Mouse (Mus musculus): ENCODE measurements around the gene Vegfb. TPM values are rescaled to one million over a fixed set of nuclear protein-coding genes. Genes with fewer than 3 reads are reported as not detected.
"Not testable (repeated sequence)": the region's sequence is repeated elsewhere in the genome, so short reads cannot be mapped to it uniquely, and the experiment has no call there.

Gene Vegfb
- polyA plus RNA-seq, 1 experiment = 83.0 TPM

DNA sequence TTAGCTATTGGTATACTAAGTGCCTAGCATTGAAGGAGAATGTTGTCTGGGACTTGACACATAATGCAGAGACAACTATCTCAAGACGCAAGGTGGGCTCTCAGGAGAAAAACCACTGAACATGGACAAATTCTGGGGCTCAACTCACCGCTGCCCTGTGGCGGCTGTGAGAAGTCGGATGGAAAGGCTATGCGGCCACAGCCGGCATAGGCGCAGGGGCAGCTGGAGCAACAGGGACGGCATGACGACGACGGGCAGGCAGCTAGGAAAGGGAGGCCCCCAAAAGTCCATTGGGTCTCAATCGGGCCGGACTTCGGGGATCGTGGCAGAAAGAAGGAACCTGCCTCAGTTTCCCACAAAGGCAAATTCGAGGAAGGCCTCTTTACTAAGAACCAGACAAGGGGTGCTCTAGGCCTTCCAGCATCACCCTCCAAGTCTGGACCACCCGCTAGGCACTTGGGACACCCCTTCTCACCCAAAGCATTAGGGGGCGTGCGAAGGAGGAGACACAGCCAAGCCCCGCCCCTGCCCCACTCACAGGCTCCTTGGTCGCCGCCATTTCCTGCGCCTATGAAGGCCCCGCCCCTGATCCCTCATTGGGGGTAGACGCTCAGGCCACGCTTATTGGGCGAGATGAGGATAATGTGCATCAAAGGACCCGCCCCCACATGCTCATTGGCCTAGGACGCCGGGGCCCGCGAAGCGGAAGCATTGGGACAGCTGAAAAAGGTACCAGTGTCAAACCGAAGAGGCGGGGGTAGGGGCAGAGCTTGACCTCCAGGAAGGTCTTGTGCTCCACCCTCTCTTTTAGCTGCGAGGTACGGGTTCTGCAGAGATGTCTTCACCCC, 4.8 kb upstream of the Vegfb start, which contains the start of gene Dnajc4:
Gene Dnajc4 (minus strand): TSS at position 562 of the 848 bp plus-strand sequence.
- peak; percentile 99 for DNase-seq
- peaks cover 7% of the 10 kb centered on the region; the same call in 1 of the 2 replicates for H3K4me1 ChIP-seq (ENCODE audit: control insufficient read depth, insufficient read depth, low read length)
- TF ChIP-seq POLR2A (IDR thresholded peaks at IDR 0.05; ENCODE audit: low read depth, low read length) = peak; percentile 14
- TF ChIP-seq CTCF (conservative IDR thresholded peaks at IDR 0.05; ENCODE audit: insufficient read depth, insufficient read length, low read depth, low read length) = 0 out of 2 replicates have a peak, but pooled peaks have one; percentile 1
- WGBS = under 1% methylated on average over 37 of the region's 37 CpGs
- no peaks in the 10 kb centered on the region for H3K27me3 ChIP-seq (replicated peaks; ENCODE audit: control insufficient read depth, insufficient read depth, low read length)
- H3K36me3 ChIP-seq (ENCODE audit: control insufficient read depth, insufficient read depth, low read length) = no peaks in the 10 kb centered on the region
- H3K4me3 ChIP-seq (ENCODE audit: insufficient read depth, low read depth, low read length) = peak within 1 kb of the TSS; percentile 62
- H3K27ac ChIP-seq (ENCODE audit: insufficient read depth, low read depth, low read length) = peak within 1 kb of the TSS; percentile 18

DNA sequence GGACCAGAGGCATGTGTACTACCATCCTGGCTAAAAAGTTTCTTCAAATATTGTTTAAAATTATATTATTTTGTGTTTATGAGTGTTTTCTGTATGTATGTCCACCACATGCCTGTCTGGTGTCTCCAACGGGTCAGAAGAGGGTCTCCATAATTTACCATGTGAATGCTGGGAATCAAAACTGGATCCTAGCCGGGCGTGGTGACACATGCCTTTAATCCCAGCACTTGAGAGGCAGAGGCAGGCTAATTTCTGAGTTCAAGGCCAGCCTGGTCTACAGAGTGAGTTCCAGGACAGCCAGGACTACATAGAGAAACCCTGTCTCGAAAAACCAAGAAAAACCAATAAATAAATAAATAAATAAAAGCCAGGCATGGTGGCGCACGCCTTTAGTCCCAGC, 3.7 kb upstream of the Vegfb start:
- 94% methylated on average over 6 of the region's 6 CpGs for WGBS
- H3K4me1 ChIP-seq (ENCODE audit: control insufficient read depth, insufficient read depth, low read length); H3K27me3 ChIP-seq (replicated peaks; ENCODE audit: control insufficient read depth, insufficient read depth, low read length); H3K36me3 ChIP-seq (ENCODE audit: control insufficient read depth, insufficient read depth, low read length); DNase-seq; H3K27ac ChIP-seq (ENCODE audit: insufficient read depth, low read depth, low read length); H3K4me3 ChIP-seq (ENCODE audit: insufficient read depth, low read depth, low read length): not testable (repeated sequence)

DNA sequence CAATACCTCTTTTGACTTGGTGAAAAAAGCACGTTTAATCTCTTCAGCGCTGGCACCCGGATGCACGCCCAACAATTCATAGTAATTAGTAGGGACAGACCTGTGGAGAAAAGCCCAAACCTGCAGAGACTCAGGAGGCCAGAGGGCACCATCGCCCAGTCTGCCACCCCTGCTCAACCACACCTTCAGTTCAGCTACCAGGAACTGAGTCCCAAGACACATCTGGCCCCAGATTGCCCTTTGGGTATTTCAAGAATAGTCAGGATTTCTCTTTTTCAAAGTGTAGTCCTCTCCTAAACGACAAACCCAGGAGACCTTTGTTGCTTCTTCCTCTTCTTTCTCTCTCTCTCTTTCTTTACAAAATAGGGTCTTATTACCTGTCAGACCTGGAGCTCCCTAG, 3.3 kb upstream of the Vegfb start:
- no peak overlapping the region for H3K4me3 ChIP-seq (ENCODE audit: insufficient read depth, low read depth, low read length)
- no peak overlapping the region for H3K27ac ChIP-seq (ENCODE audit: insufficient read depth, low read depth, low read length)
- H3K27me3 ChIP-seq (replicated peaks; ENCODE audit: control insufficient read depth, insufficient read depth, low read length) = no peaks in the 10 kb centered on the region
- H3K36me3 ChIP-seq (ENCODE audit: control insufficient read depth, insufficient read depth, low read length) = no peaks in the 10 kb centered on the region
- H3K4me1 ChIP-seq (ENCODE audit: control insufficient read depth, insufficient read depth, low read length) = peaks cover 7% of the 10 kb centered on the region; the same call in 1 of the 2 replicates
- no peak for TF ChIP-seq CTCF (conservative IDR thresholded peaks at IDR 0.05; ENCODE audit: insufficient read depth, insufficient read length, low read depth, low read length)
- TF ChIP-seq POLR2A (IDR thresholded peaks at IDR 0.05; ENCODE audit: low read depth, low read length) = no peak
- 89% methylated on average over 6 of the region's 6 CpGs for WGBS
- no peak for DNase-seq

DNA sequence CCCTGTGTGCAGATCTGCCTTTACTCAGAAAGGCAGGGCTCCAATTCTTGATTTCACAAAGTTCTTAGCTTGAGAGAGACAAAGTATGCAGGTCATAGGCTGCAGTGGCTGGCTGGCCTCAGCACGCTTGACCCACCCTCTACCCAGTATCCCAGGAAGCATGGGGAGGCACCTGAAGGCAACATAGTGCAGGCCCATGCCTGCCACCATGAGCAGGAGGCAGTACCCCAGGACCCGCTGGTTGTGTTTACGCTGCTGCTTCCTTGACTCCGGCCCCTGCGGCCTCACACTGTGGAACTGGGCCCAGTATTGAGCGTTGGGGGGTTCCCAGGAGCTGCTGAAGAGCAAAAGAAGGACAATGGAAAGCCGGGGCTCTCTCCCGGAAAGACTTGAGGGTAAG, 1.8 kb upstream of the Vegfb start:
- WGBS = 92% methylated on average over 8 of the region's 8 CpGs
- H3K4me3 ChIP-seq (ENCODE audit: insufficient read depth, low read depth, low read length) = no peak overlapping the region
- H3K27ac ChIP-seq (ENCODE audit: insufficient read depth, low read depth, low read length) = no peak overlapping the region
- DNase-seq = no peak
- H3K36me3 ChIP-seq (ENCODE audit: control insufficient read depth, insufficient read depth, low read length) = no peaks in the 10 kb centered on the region
- no peaks in the 10 kb centered on the region for H3K27me3 ChIP-seq (replicated peaks; ENCODE audit: control insufficient read depth, insufficient read depth, low read length)
- H3K4me1 ChIP-seq (ENCODE audit: control insufficient read depth, insufficient read depth, low read length) = peaks cover 7% of the 10 kb centered on the region; the same call in 1 of the 2 replicates
- no peak for TF ChIP-seq CTCF (conservative IDR thresholded peaks at IDR 0.05; ENCODE audit: insufficient read depth, insufficient read length, low read depth, low read length)
- no peak for TF ChIP-seq POLR2A (IDR thresholded peaks at IDR 0.05; ENCODE audit: low read depth, low read length)

DNA sequence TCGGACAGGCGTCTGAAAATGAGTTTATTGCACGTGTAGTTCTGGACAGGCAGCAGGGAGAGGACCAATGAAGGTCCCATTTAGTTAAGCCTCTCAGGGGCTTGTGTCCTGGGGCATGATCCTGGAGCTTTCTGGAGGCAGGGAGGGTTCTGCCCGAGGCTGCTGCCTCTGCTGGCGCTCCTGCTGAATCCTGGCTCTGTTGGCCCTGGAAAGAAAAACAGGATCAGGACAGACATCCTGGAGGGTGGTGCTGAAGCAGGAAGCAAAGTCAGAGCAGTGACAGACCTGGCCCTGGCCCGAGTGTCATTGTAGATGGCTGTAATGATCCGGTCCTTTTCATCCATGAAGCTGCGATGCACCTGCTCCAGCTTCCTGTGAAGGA, 444 bp upstream of the Vegfb start:
- H3K4me1 ChIP-seq (ENCODE audit: control insufficient read depth, insufficient read depth, low read length) = peaks cover 7% of the 10 kb centered on the region; the same call in 1 of the 2 replicates
- TF ChIP-seq POLR2A (IDR thresholded peaks at IDR 0.05; ENCODE audit: low read depth, low read length) = no peak
- TF ChIP-seq CTCF (conservative IDR thresholded peaks at IDR 0.05; ENCODE audit: insufficient read depth, insufficient read length, low read depth, low read length) = no peak
- H3K27me3 ChIP-seq (replicated peaks; ENCODE audit: control insufficient read depth, insufficient read depth, low read length) = no peaks in the 10 kb centered on the region
- 2% methylated on average over 8 of the region's 8 CpGs for WGBS
- no peaks in the 10 kb centered on the region for H3K36me3 ChIP-seq (ENCODE audit: control insufficient read depth, insufficient read depth, low read length)
- H3K4me3 ChIP-seq (ENCODE audit: insufficient read depth, low read depth, low read length) = peak overlapping the region; percentile 72
- no peak for DNase-seq
- H3K27ac ChIP-seq (ENCODE audit: insufficient read depth, low read depth, low read length) = peak overlapping the region; percentile 57; the same call in 1 of the 2 replicates

DNA sequence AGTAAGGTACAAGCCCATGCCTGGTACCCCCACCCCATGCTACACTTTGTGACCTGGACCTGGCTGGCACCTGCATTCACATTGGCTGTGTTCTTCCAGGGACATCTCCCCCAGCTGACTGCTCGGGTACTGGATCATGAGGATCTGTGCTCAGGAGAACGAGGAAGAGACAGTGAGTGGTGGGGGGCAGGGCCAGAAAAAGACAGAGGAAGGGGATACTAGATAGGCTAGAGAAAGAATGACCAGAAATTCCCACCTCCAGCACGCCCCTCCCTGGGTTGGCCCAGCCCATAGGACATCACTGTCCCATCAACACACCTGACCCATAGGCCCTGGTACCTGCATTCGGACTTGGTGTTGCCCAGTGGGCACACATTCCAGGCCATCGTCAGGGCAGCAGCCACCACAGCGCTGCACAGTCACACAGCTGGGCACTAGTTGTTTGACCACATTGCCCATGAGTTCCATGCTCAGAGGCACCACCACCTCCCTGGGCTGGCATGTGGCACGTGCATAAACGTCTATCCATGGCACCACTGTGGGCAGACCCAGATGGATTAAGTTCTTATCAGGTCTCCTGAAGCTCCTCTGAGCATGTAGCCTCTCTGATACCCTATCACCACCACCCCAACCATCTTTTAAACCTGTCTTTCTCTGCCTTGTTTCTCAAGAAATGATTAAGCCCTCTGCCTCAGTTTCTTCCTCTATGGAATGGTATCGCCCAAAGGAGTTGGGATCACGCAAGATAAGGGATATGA, 1.3 kb downstream of the Vegfb start:
- TF ChIP-seq POLR2A (IDR thresholded peaks at IDR 0.05; ENCODE audit: low read depth, low read length) (no peak), CTCF (conservative IDR thresholded peaks at IDR 0.05; ENCODE audit: insufficient read depth, insufficient read length, low read depth, low read length) (no peak)
- H3K27ac ChIP-seq (ENCODE audit: insufficient read depth, low read depth, low read length) = 0 out of 2 replicates have a peak overlapping the region, but pooled peaks have one; percentile 66
- no peaks in the 10 kb centered on the region for H3K27me3 ChIP-seq (replicated peaks; ENCODE audit: control insufficient read depth, insufficient read depth, low read length)
- H3K4me3 ChIP-seq (ENCODE audit: insufficient read depth, low read depth, low read length) = peak overlapping the region; percentile 72
- 71% methylated on average over 10 of the region's 10 CpGs for WGBS
- no peaks in the 10 kb centered on the region for H3K36me3 ChIP-seq (ENCODE audit: control insufficient read depth, insufficient read depth, low read length)
- DNase-seq = no peak
- peaks cover 6% of the 10 kb centered on the region; the same call in 1 of the 2 replicates for H3K4me1 ChIP-seq (ENCODE audit: control insufficient read depth, insufficient read depth, low read length)

DNA sequence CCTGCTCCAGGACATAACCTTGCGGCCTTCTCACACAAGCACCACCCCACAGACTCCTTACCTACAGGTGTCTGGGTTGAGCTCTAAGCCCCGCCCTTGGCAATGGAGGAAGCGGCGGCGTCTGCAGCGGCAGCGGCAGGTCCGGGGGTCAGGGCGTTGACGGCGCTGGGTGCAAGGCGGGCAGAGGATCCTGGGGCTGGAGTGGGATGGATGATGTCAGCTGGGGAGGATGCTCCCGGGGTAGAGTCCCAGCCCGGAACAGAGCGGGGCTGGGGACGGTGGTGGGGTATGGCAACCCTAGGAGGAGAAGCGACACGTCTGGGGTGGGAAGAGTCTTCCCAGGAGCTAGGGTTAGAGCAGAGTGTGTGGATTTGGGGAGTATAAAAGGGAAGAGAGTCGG, 2.2 kb downstream of the Vegfb start:
- Histone ChIP-seq H3K4me3 (ENCODE audit: insufficient read depth, low read depth, low read length) (no peak overlapping the region), H3K36me3 (ENCODE audit: control insufficient read depth, insufficient read depth, low read length) (no peaks in the 10 kb centered on the region), H3K27me3 (replicated peaks; ENCODE audit: control insufficient read depth, insufficient read depth, low read length) (no peaks in the 10 kb centered on the region), H3K4me1 (ENCODE audit: control insufficient read depth, insufficient read depth, low read length) (peaks cover 6% of the 10 kb centered on the region; the same call in 1 of the 2 replicates), H3K27ac (ENCODE audit: insufficient read depth, low read depth, low read length) (no peak overlapping the region)
- no peak for DNase-seq
- WGBS = 86% methylated on average over 19 of the region's 19 CpGs
- TF ChIP-seq POLR2A (IDR thresholded peaks at IDR 0.05; ENCODE audit: low read depth, low read length) (no peak), CTCF (conservative IDR thresholded peaks at IDR 0.05; ENCODE audit: insufficient read depth, insufficient read length, low read depth, low read length) (no peak)
